Mouse (Mus musculus): Measurements from ENCODE around the gene Pik3c2g. TPM values are rescaled to one million over a fixed set of nuclear protein-coding genes. Genes with fewer than 3 reads are reported as not detected.

The Pik3c2g gene
- polyA plus RNA-seq, 1 experiment = not detected

DNA sequence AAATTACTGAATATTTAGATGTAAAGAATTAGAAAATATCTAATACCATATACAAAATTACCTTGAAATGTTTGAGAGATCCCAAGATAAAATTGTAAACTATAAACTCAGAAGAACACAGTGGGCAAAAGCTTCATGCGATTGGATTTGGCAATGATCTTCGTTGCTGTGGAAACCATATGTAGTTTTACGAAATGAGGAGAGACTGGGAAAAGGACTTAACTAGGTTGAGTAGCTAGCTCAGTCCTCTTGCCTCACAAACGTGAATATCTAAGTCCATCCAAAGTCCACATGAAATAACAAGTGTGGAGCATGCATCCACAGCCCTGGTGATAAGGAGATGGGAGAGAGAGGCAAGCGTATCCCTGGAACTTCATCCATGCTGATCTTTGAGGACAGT lies 387.6 kb downstream of the Pik3c2g start:
- H3K27me3 ChIP-seq (ENCODE audit: control insufficient read depth, insufficient read depth, insufficient read length) = no peaks in the 10 kb centered on the region
- H3K4me2 ChIP-seq (ENCODE audit: low read depth) = no peak overlapping the region
- TF ChIP-seq REST (IDR thresholded peaks at IDR 0.05; ENCODE audit: insufficient read depth, insufficient read length) (no peak), SRF (IDR thresholded peaks at IDR 0.05; ENCODE audit: control insufficient read depth, insufficient read length, low read depth) (no peak), POLR2AphosphoS2 (IDR thresholded peaks at IDR 0.05; ENCODE audit: insufficient read length, low read depth) (no peak), POLR2A (IDR thresholded peaks at IDR 0.05; ENCODE audit: insufficient read length, low read depth) (no peak), MAX (IDR thresholded peaks at IDR 0.05; ENCODE audit: low read depth) (no peak), TCF3 (IDR thresholded peaks at IDR 0.05; ENCODE audit: insufficient read length, low read depth) (no peak), TCF12 (IDR thresholded peaks at IDR 0.05; ENCODE audit: insufficient read depth, poor library complexity, severe bottlenecking) (no peak), MYOD1 (IDR thresholded peaks at IDR 0.05; ENCODE audit: control insufficient read depth in 1 of 3, insufficient read length in 2 of 3, low read depth in 2 of 3) (no peak), E2F4 (IDR thresholded peaks at IDR 0.05; ENCODE audit: insufficient read depth) (no peak), MYOG (IDR thresholded peaks at IDR 0.05; ENCODE audit: control insufficient read depth in 1 of 3, insufficient read depth in 1 of 3, insufficient read length in 2 of 3, low read depth in 2 of 3) (no peak), USF1 (IDR thresholded peaks at IDR 0.05; ENCODE audit: low read depth) (no peak), CEBPB (IDR thresholded peaks at IDR 0.05; ENCODE audit: insufficient read depth, poor library complexity, severe bottlenecking) (no peak)
- H3K79me2 ChIP-seq (ENCODE audit: control insufficient read depth, insufficient read depth) = no peaks in the 10 kb centered on the region
- no peak overlapping the region for H3ac ChIP-seq (ENCODE audit: control insufficient read depth, insufficient read length)
- H3K36me3 ChIP-seq (ENCODE audit: control insufficient read depth, insufficient read depth) = no peaks in the 10 kb centered on the region
- H3K4me3 ChIP-seq = no peak overlapping the region

GRCm38 (mm10) chr6:139978114-139978513 lies 391.1 kb downstream of the Pik3c2g start:
- Histone ChIP-seq H3K36me3 (ENCODE audit: control insufficient read depth, insufficient read depth) (no peaks in the 10 kb centered on the region), H3ac (ENCODE audit: control insufficient read depth, insufficient read length) (no peak overlapping the region), H3K4me2 (ENCODE audit: low read depth) (no peak overlapping the region), H3K27me3 (ENCODE audit: control insufficient read depth, insufficient read depth, insufficient read length) (no peaks in the 10 kb centered on the region), H3K79me2 (ENCODE audit: control insufficient read depth, insufficient read depth) (no peaks in the 10 kb centered on the region), H3K4me3 (no peak overlapping the region)
- TF ChIP-seq CEBPB (IDR thresholded peaks at IDR 0.05; ENCODE audit: insufficient read depth, poor library complexity, severe bottlenecking) (no peak), MAX (IDR thresholded peaks at IDR 0.05; ENCODE audit: low read depth) (no peak), USF1 (IDR thresholded peaks at IDR 0.05; ENCODE audit: low read depth) (no peak)

DNA sequence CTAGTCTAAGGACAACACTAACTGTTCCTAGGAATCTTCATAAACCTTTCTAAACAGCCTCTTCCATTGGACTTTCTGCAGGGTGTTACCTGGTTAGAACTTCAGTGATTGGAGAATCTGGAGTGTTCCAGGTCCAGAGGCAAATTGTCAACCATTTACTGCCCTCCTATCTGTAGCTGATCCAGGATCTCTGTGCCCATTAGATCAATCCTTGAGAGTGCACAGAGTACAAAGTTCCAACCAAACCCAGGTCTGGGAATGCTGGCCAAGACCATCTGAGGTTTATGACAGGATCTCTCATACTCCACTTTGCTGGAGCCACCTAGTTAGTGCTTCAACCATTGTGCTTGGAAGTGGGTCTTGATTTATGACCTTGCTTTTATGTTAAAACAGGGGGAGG lies 394.0 kb downstream of the Pik3c2g start:
- no peaks in the 10 kb centered on the region for H3K79me2 ChIP-seq (ENCODE audit: control insufficient read depth, insufficient read depth)
- H3K4me2 ChIP-seq (ENCODE audit: low read depth) = no peak overlapping the region

DNA sequence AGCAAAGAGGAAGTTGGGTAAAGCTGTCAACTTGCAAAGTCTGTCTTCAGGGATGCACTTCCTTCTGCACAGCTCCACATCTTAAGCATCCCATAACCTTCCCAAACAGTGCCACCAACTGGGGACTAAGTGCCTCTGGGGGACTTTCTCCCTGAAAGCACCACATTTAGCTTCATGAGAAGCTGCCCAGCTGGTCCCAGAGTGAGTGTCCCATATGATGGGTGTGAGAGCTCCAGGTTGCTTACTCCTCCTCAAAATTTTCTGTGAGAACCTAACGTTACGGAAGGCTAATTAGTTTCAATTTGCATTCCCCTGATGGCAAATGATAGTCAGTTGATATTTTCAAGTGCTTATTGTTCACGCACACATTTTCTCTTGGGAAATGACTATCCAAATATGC lies 397.0 kb downstream of the Pik3c2g start:
- Histone ChIP-seq H3K4me2 (ENCODE audit: low read depth) (no peak overlapping the region), H3K27me3 (ENCODE audit: control insufficient read depth, insufficient read depth, insufficient read length) (no peaks in the 10 kb centered on the region), H3K79me2 (ENCODE audit: control insufficient read depth, insufficient read depth) (no peaks in the 10 kb centered on the region), H3ac (ENCODE audit: control insufficient read depth, insufficient read length) (no peak overlapping the region), H3K36me3 (ENCODE audit: control insufficient read depth, insufficient read depth) (no peaks in the 10 kb centered on the region), H3K4me3 (no peak overlapping the region)
- no peak for TF ChIP-seq E2F4 (IDR thresholded peaks at IDR 0.05; ENCODE audit: insufficient read depth)
- no peak for TF ChIP-seq MYOG (IDR thresholded peaks at IDR 0.05; ENCODE audit: control insufficient read depth in 1 of 3, insufficient read depth in 1 of 3, insufficient read length in 2 of 3, low read depth in 2 of 3)
- TF ChIP-seq REST (IDR thresholded peaks at IDR 0.05; ENCODE audit: insufficient read depth, insufficient read length) = no peak
- no peak for TF ChIP-seq POLR2A (IDR thresholded peaks at IDR 0.05; ENCODE audit: insufficient read length, low read depth)
- TF ChIP-seq POLR2AphosphoS2 (IDR thresholded peaks at IDR 0.05; ENCODE audit: insufficient read length, low read depth) = no peak
- TF ChIP-seq MAX (IDR thresholded peaks at IDR 0.05; ENCODE audit: low read depth) = no peak
- no peak for TF ChIP-seq TCF12 (IDR thresholded peaks at IDR 0.05; ENCODE audit: insufficient read depth, poor library complexity, severe bottlenecking)

More for the DNA sequence above, 394.0 kb downstream of the Pik3c2g start:
- Histone ChIP-seq H3K27me3 (ENCODE audit: control insufficient read depth, insufficient read depth, insufficient read length) (no peaks in the 10 kb centered on the region), H3K36me3 (ENCODE audit: control insufficient read depth, insufficient read depth) (no peaks in the 10 kb centered on the region), H3ac (ENCODE audit: control insufficient read depth, insufficient read length) (no peak overlapping the region), H3K4me3 (no peak overlapping the region)
- TF ChIP-seq TCF12 (IDR thresholded peaks at IDR 0.05; ENCODE audit: insufficient read depth, poor library complexity, severe bottlenecking) = no peak
- no peak for TF ChIP-seq MYOD1 (IDR thresholded peaks at IDR 0.05; ENCODE audit: control insufficient read depth in 1 of 3, insufficient read length in 2 of 3, low read depth in 2 of 3)
- no peak for TF ChIP-seq USF1 (IDR thresholded peaks at IDR 0.05; ENCODE audit: low read depth)
- no peak for TF ChIP-seq CEBPB (IDR thresholded peaks at IDR 0.05; ENCODE audit: insufficient read depth, poor library complexity, severe bottlenecking)
- no peak for TF ChIP-seq MAX (IDR thresholded peaks at IDR 0.05; ENCODE audit: low read depth)
- no peak for TF ChIP-seq REST (IDR thresholded peaks at IDR 0.05; ENCODE audit: insufficient read depth, insufficient read length)
- TF ChIP-seq TCF3 (IDR thresholded peaks at IDR 0.05; ENCODE audit: insufficient read length, low read depth) = no peak
- TF ChIP-seq POLR2A (IDR thresholded peaks at IDR 0.05; ENCODE audit: insufficient read length, low read depth) = no peak
- TF ChIP-seq POLR2AphosphoS2 (IDR thresholded peaks at IDR 0.05; ENCODE audit: insufficient read length, low read depth) = no peak
- TF ChIP-seq MYOG (IDR thresholded peaks at IDR 0.05; ENCODE audit: control insufficient read depth in 1 of 3, insufficient read depth in 1 of 3, insufficient read length in 2 of 3, low read depth in 2 of 3) = no peak
- no peak for TF ChIP-seq E2F4 (IDR thresholded peaks at IDR 0.05; ENCODE audit: insufficient read depth)
- no peak for TF ChIP-seq SRF (IDR thresholded peaks at IDR 0.05; ENCODE audit: control insufficient read depth, insufficient read length, low read depth)

- Histone ChIP-seq H3K4me2 (ENCODE audit: low read depth) (no peak overlapping the region), H3K27me3 (ENCODE audit: control insufficient read depth, insufficient read depth, insufficient read length) (no peaks in the 10 kb centered on the region), H3K79me2 (ENCODE audit: control insufficient read depth, insufficient read depth) (no peaks in the 10 kb centered on the region), H3K36me3 (ENCODE audit: control insufficient read depth, insufficient read depth) (no peaks in the 10 kb centered on the region), H3K4me3 (no peak overlapping the region), H3ac (ENCODE audit: control insufficient read depth, insufficient read length) (no peak overlapping the region)
- no peak for TF ChIP-seq REST (IDR thresholded peaks at IDR 0.05; ENCODE audit: insufficient read depth, insufficient read length)
- TF ChIP-seq MYOD1 (IDR thresholded peaks at IDR 0.05; ENCODE audit: control insufficient read depth in 1 of 3, insufficient read length in 2 of 3, low read depth in 2 of 3) = no peak
- TF ChIP-seq SRF (IDR thresholded peaks at IDR 0.05; ENCODE audit: control insufficient read depth, insufficient read length, low read depth) = no peak
- TF ChIP-seq USF1 (IDR thresholded peaks at IDR 0.05; ENCODE audit: low read depth) = no peak
- TF ChIP-seq POLR2AphosphoS2 (IDR thresholded peaks at IDR 0.05; ENCODE audit: insufficient read length, low read depth) = no peak
- TF ChIP-seq CEBPB (IDR thresholded peaks at IDR 0.05; ENCODE audit: insufficient read depth, poor library complexity, severe bottlenecking) = no peak
- no peak for TF ChIP-seq MYOG (IDR thresholded peaks at IDR 0.05; ENCODE audit: control insufficient read depth in 1 of 3, insufficient read depth in 1 of 3, insufficient read length in 2 of 3, low read depth in 2 of 3)
- no peak for TF ChIP-seq MAX (IDR thresholded peaks at IDR 0.05; ENCODE audit: low read depth)
- TF ChIP-seq POLR2A (IDR thresholded peaks at IDR 0.05; ENCODE audit: insufficient read length, low read depth) = no peak
- no peak for TF ChIP-seq TCF12 (IDR thresholded peaks at IDR 0.05; ENCODE audit: insufficient read depth, poor library complexity, severe bottlenecking)
- no peak for TF ChIP-seq TCF3 (IDR thresholded peaks at IDR 0.05; ENCODE audit: insufficient read length, low read depth)
- no peak for TF ChIP-seq E2F4 (IDR thresholded peaks at IDR 0.05; ENCODE audit: insufficient read depth)
Observed at GRCm38 (mm10) chr6:139986564-139986963, 399.5 kb downstream of the Pik3c2g start.
